Mouse (Mus musculus): ENCODE results near the gene Meiob.

Meiob gene

DNA sequence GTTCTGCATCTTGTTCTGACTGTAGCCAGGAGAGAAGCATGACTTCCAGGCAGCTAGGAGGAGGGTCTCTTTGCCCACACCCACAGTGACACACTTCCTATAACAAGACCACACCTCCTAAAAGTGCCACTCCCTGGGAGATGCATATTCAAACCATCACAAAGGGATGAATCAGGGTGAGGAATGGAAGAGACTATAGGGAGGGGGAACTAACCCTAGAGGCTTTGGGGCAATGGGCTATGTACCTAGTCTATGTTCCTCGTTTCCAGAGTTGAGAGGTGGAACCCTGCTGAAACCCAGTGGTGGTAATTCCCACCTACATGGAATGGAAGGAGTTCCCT lies 70.3 kb downstream of the Meiob start:
- DNase-seq (ENCODE audit: low read depth) = no peak

DNA sequence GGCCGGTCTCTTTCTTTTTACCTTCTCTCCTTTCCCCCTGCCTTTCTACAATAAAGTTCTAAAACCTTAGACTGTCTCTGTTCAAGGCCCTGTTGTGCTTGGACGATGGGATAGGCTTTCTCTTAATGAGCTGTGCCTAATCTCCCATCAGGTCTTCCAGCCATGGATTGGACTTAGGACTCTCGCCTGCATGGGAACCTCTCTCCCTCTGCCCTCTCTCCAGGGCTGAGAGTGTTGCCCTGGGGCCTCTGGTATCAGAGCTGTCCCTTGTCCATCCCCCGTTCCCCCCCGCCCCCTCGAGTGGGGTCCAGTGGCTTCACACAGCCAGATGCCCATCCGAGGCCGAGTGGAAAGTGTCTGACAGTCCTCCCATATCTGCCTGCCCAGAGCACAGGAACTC lies 70.9 kb downstream of the Meiob start:
- no peak for DNase-seq (ENCODE audit: low read depth)

GRCm38 (mm10) chr17:24877336-24878116 lies 73.4 kb downstream of the Meiob start:
- DNase-seq (ENCODE audit: low read depth) = no peak

GRCm38 (mm10) chr17:24878117-24878397 lies 74.0 kb downstream of the Meiob start:
- DNase-seq (ENCODE audit: low read depth) = no peak

DNA sequence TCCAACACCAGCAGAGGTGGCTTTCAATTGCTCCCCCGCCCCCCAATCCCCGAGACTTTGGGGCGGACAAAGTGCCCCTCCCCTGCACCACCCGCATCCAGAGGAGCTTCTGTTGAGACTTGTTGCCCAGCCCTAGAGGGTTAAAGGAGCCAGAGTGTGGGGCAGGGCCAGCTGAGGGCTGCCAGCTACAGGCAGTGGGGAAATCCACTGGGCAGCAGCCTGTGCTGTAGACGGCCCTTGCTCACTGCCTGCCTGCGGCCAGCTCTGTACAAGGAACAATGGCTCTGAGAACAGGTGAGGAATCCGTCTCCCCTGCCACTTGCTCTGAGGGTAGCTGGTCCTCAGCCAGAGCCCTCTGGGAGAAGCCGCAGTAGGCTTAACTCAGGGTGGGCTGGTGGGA lies 74.4 kb downstream of the Meiob start:
- no peak for DNase-seq (ENCODE audit: low read depth)

GRCm38 (mm10) chr17:24881738-24882440 lies 77.8 kb downstream of the Meiob start:
- peak; percentile 82 for DNase-seq (ENCODE audit: low read depth)

DNA sequence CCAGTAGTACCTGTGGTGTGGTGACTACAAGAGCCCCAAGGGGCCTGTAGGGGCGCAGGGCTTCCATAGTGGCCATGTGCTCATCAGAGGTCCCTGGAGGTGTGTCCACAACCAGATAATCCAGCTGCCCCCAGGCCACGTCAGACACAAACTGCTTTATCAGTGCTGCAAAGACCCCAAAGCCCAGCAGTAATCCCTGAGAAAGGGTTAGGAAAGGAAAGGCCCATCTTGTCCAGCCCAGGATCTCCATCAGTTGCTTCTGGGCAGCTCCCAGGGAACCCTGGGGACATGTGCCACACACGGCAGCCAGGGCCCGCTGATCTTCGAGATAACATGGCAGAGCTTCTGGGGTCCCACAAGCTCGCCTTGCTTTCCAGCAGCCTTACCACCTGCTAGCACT lies 80.3 kb downstream of the Meiob start:
- DNase-seq (ENCODE audit: low read depth) = no peak

GRCm38 (mm10) chr17:24885356-24886133 lies 81.5 kb downstream of the Meiob start:
- no peak for DNase-seq (ENCODE audit: low read depth)

DNA sequence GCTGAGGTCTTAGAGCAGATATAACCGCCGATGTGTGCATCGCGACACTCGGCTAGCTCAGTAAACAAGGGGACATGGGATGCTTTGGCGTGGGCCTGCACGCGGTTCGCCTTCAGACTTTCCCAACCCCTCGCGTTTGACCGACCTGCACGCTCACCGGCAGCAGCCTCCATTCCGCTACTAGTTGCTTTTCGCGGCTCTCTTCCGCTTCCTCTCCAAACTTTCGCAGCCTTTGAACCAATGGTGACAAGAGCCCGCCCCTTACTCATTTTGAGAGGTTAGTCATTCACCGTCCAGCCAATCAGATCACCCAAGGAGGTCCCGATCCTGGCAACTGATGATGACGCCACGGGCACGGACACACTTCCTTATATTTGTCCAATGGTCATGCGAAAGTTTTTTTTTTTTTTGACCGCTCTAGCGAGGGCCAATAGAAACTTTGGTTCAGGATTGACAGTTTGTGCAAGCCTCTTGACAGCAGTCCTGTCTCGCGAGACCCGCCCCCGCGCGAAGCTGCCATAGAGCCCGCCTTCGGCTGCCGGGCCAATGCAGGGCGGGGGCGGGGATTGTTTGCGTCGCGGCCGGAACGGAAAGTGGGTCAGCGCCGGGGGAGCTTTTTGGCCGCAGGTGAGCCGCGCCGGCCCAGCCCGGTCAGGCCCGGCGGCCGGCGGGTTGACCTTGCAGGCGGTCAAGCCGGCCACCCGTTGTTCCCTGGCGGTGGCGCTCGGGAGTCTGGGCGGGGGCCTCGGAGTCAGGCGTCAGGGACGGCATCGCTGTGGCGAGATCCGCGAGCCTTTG lies 82.2 kb downstream of the Meiob start, which contains the start of the genes Nubp2 and Spsb3:
Gene Nubp2 (minus strand): TSS at position 216 of the 798 bp plus-strand sequence.
Gene Spsb3 (plus strand): TSS at position 510 of the 798 bp plus-strand sequence.
- DNase-seq (ENCODE audit: low read depth) = peak; percentile 100

DNA sequence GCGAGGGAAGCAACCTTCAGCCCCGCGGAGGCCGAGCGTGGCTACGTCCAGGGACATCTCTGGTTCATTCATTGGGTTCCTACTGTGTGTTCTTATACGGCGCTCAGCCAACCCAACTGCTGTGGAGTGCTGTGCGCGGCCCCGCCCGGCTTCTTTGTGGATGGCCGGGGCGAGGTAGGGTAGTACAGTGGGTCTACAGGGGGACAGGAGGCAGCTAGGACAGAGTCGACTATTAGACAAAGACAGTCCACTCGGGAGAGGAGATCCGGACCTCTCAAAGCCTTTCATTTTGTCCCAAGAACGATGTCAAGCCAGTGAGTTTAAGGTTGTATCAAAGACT lies 82.8 kb downstream of the Meiob start:
- DNase-seq (ENCODE audit: low read depth) = no peak

DNA sequence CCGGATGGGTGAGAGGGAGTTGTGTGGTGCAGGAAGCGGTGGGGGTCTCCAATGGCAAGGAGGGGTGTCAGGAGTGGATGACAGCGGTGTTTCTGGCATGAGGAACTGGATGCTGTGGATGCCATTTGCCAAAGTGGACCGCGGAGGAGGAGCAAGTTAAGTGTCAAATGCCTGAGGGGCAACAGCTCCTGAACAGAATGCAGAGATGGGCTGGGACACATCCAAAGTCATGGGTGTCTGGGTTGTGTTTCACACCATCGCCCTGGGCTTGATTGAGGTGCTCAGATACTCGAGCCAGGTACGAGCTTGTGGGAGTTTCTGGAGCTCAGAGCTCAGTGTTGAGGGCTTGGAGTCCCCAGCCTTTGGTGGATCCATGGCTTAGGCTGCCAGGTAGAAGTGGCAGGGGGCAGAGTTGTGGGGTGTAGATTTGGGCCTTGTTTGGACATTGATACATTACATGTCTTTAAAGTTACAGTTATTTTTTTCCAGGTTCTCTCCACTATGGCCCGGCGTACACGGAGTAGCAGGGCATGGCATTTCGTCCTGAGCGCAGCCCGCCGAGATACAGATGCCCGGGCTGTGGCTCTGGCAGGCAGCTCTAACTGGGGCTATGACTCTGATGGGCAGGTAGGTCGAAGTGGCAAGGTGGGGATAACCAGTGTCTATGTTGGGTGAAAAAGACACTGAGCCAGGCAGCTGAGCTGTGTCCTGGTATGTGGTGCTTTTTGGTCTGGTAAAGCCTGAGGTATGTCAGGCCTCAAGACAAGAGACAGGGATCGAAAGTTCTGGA lies 83.4 kb downstream of the Meiob start:
- peak; percentile 31 for DNase-seq (ENCODE audit: low read depth)

DNA sequence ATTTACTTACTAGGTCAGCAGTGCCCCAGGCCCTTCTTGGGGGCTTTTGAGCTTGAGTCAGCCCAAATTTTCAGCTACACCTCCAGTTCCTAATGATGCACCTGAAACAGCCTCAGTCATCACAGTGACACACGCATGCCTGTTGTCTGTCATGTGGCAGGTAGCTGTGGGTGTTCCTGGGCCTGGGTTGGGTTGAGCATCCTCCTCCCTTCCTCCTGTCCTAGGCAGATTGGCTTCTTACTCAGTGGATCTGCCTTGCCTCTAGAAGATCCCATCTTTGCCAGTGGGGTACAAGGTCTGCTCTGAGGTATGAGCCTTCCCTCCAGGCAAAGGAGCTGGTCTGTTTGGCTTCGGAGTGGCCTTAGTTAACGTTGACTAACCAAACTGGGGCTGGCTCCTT lies 84.8 kb downstream of the Meiob start:
- DNase-seq (ENCODE audit: low read depth) = no peak
